Mouse (Mus musculus): ENCODE measurements around the gene Gm9999. TPM values are rescaled to one million over a fixed set of nuclear protein-coding genes. Genes with fewer than 3 reads are reported as not detected.
A peak's percentile ranks its signal among the peaks of the same experiment; 100 is the strongest.

The Gm9999 gene
- polyA plus RNA-seq, 1 experiment from 2014 or later = not detected

- TF ChIP-seq CTCF (IDR thresholded peaks at IDR 0.05) = no peak
- DNase-seq (ENCODE audit: low read depth, low spot score) (no peak), ATAC-seq (no peak)
- in situ Hi-C loops (cut with MboI; ENCODE audit: low pct_unique_long_range_greater_than_20kb) = no loop called here
- H3K27me3 ChIP-seq = no peaks in the 10 kb centered on the region
- ChIA-PET CTCF (interaction anchor here (0.8 to 2.4 kb wide), 4 partner anchors 9 to 37 kb away, joined by 3 to 7 read pairs (median 5); no protein-coding TSS in a partner anchor), POLR2A (interaction anchor here (1.0 to 1.3 kb wide), 2 partner anchors 9 to 23 kb away, joined by 3 read pairs; no protein-coding TSS in a partner anchor)
Observed at GRCm38 (mm10) chr7:46998942-46999341, 15.6 kb downstream of the Gm9999 start.

- no peak for TF ChIP-seq CTCF (IDR thresholded peaks at IDR 0.05)
- POLR2A ChIA-PET = interaction anchor here (0.6 to 0.9 kb wide), 3 partner anchors 22 to 74 kb away, joined by 3 to 4 read pairs (median 4); no protein-coding TSS in a partner anchor
- ATAC-seq (peak; percentile 28), DNase-seq (ENCODE audit: low read depth, low spot score) (no peak)
- in situ Hi-C loops (cut with MboI; ENCODE audit: low pct_unique_long_range_greater_than_20kb) = loop anchor here (10.0 kb wide), 1 partner anchor 205 kb away; the partner anchor contains the start of genes Gtf2h1 and Hps5
- CTCF ChIA-PET = interaction anchor here (1.0 to 2.4 kb wide), 6 partner anchors 14 to 41 kb away, joined by 3 to 7 read pairs (median 4); no protein-coding TSS in a partner anchor
- H3K27me3 ChIP-seq = no peaks in the 10 kb centered on the region
Observed at GRCm38 (mm10) chr7:46999983-47000643, 16.7 kb downstream of the Gm9999 start.

GRCm38 (mm10) chr7:47000644-47000983 lies 17.2 kb downstream of the Gm9999 start:
- no peak for TF ChIP-seq CTCF (IDR thresholded peaks at IDR 0.05)
- no peaks in the 10 kb centered on the region for H3K27me3 ChIP-seq
- DNase-seq (ENCODE audit: low read depth, low spot score) = peak; percentile 78
- peak; percentile 90 for ATAC-seq
- CTCF ChIA-PET = interaction anchor here (1.0 to 2.4 kb wide), 4 partner anchors 15 to 38 kb away, joined by 3 to 5 read pairs (median 4); no protein-coding TSS in a partner anchor
- in situ Hi-C loops (cut with MboI; ENCODE audit: low pct_unique_long_range_greater_than_20kb) = loop anchor here (10.0 kb wide), 1 partner anchor 206 kb away; the partner anchor contains the start of genes Gtf2h1 and Hps5
- POLR2A ChIA-PET = no interaction called here

- in situ Hi-C loops (cut with MboI; ENCODE audit: low pct_unique_long_range_greater_than_20kb) = loop anchor here (10.0 kb wide), 1 partner anchor 207 kb away; the partner anchor contains the start of genes Gtf2h1 and Hps5
- no peak for DNase-seq (ENCODE audit: low read depth, low spot score)
- no peak for ATAC-seq
- H3K27me3 ChIP-seq = no peaks in the 10 kb centered on the region
- ChIA-PET CTCF (interaction anchor here (1.4 kb wide), 1 partner anchor 15 kb away, joined by 7 read pairs; no protein-coding TSS in a partner anchor), POLR2A (interaction anchor here (0.5 kb wide), 1 partner anchor 1001 kb away, joined by 7 read pairs; no protein-coding TSS in a partner anchor)
- no peak for TF ChIP-seq CTCF (IDR thresholded peaks at IDR 0.05)
Observed at GRCm38 (mm10) chr7:47001125-47001899, 17.9 kb downstream of the Gm9999 start.

GRCm38 (mm10) chr7:47001900-47002275 lies 18.5 kb downstream of the Gm9999 start:
- DNase-seq (ENCODE audit: low read depth, low spot score) (no peak), ATAC-seq (no peak)
- POLR2A ChIA-PET = no interaction called here
- TF ChIP-seq CTCF (IDR thresholded peaks at IDR 0.05) = no peak
- in situ Hi-C loops (cut with MboI; ENCODE audit: low pct_unique_long_range_greater_than_20kb) = loop anchor here (10.0 kb wide), 1 partner anchor 207 kb away; the partner anchor contains the start of genes Gtf2h1 and Hps5
- H3K27me3 ChIP-seq = no peaks in the 10 kb centered on the region
- CTCF ChIA-PET = interaction anchor here (1.4 kb wide), 1 partner anchor 14 kb away, joined by 7 read pairs; no protein-coding TSS in a partner anchor

- TF ChIP-seq CTCF (IDR thresholded peaks at IDR 0.05) = no peak
- CTCF ChIA-PET = no interaction called here
Observed at GRCm38 (mm10) chr7:47003411-47004115, 20.2 kb downstream of the Gm9999 start.

GRCm38 (mm10) chr7:47007109-47007780 lies 23.9 kb downstream of the Gm9999 start:
- DNase-seq (ENCODE audit: low read depth, low spot score) (no peak), ATAC-seq (no peak)
- no peak for TF ChIP-seq CTCF (IDR thresholded peaks at IDR 0.05)
- ChIA-PET CTCF (interaction anchor here (0.6 to 1.3 kb wide), 3 partner anchors 8 to 74 kb away, joined by 3 to 4 read pairs (median 3); no protein-coding TSS in a partner anchor), POLR2A (interaction anchor here (0.6 kb wide), 1 partner anchor 212 kb away, joined by 4 read pairs; no protein-coding TSS in a partner anchor)
- H3K27me3 ChIP-seq = no peaks in the 10 kb centered on the region
- in situ Hi-C loops (cut with MboI; ENCODE audit: low pct_unique_long_range_greater_than_20kb) = loop anchor here (5.0 to 10.0 kb wide), 2 partner anchors 45 to 212 kb away; partner anchors contain the start of genes Gtf2h1 and Hps5

More at GRCm38 (mm10) chr7:47003411-47004115, 20.2 kb downstream of the Gm9999 start:
- POLR2A ChIA-PET = no interaction called here
- in situ Hi-C loops (cut with MboI; ENCODE audit: low pct_unique_long_range_greater_than_20kb) = loop anchor here (10.0 kb wide), 1 partner anchor 209 kb away; the partner anchor contains the start of genes Gtf2h1 and Hps5
- ATAC-seq = no peak
- no peaks in the 10 kb centered on the region for H3K27me3 ChIP-seq
- no peak for DNase-seq (ENCODE audit: low read depth, low spot score)

GRCm38 (mm10) chr7:47007818-47008167 lies 24.4 kb downstream of the Gm9999 start:
- ChIA-PET CTCF (interaction anchor here (0.6 to 1.3 kb wide), 3 partner anchors 8 to 73 kb away, joined by 3 to 4 read pairs (median 3); no protein-coding TSS in a partner anchor), POLR2A (interaction anchor here (0.6 kb wide), 1 partner anchor 213 kb away, joined by 4 read pairs; no protein-coding TSS in a partner anchor)
- DNase-seq (ENCODE audit: low read depth, low spot score) (no peak), ATAC-seq (peak; percentile 79)
- in situ Hi-C loops (cut with MboI; ENCODE audit: low pct_unique_long_range_greater_than_20kb) = loop anchor here (5.0 to 10.0 kb wide), 2 partner anchors 45 to 213 kb away; partner anchors contain the start of genes Gtf2h1 and Hps5
- TF ChIP-seq CTCF (IDR thresholded peaks at IDR 0.05) = peak; percentile 79
- H3K27me3 ChIP-seq = no peaks in the 10 kb centered on the region
